Mouse (Mus musculus) MEL (cell line): ENCODE measurements around the gene Gtsf1l. TPM values are rescaled to one million over a fixed set of nuclear protein-coding genes. Genes with fewer than 3 reads are reported as not detected.

Source experiments
- DNase-seq: peaks from one replicate; pipeline ENCODE4 v3.0.0; 2011; ENCODE audit warnings: low read depth, low spot score
- H3K27ac ChIP-seq: 2 replicates; pipeline ENCODE4 v1.5.1; 2012; ENCODE audit warnings: low read depth, mild to moderate bottlenecking, control low read depth, low read length, moderate library complexity; ENCODE audit not compliant: control insufficient read depth
- H3K27me3 ChIP-seq, 2 experiments: fragments of 150-350 bp in 1 of 2; sonication (generic) in 1 of 2; 2 replicates each; pipeline ENCODE4 v1.6.1; 2012; ENCODE audit warnings: low read length in 2 of 2, mild to moderate bottlenecking in 2 of 2, improper control_type of control experiment in 1 of 2, moderate library complexity in 1 of 2; ENCODE audit not compliant: insufficient read depth in 2 of 2, control insufficient read depth in 1 of 2
- H3K36me3 ChIP-seq, 2 experiments: 2 replicates each; pipeline ENCODE4 v1.6.1; 2012 to 2014; ENCODE audit warnings: low read length in 2 of 2, improper control_type of control experiment in 1 of 2, inconsistent platforms in 1 of 2, mild to moderate bottlenecking in 1 of 2; ENCODE audit not compliant: insufficient read depth in 2 of 2, control insufficient read depth in 1 of 2
- H3K4me1 ChIP-seq, 2 experiments: fragments of 150-350 bp in 1 of 2; sonication (generic) in 1 of 2; 2 replicates each; pipeline ENCODE4 v1.6.1; 2012; ENCODE audit warnings: low read length in 2 of 2, improper control_type of control experiment in 1 of 2, mild to moderate bottlenecking in 1 of 2; ENCODE audit not compliant: insufficient read depth in 2 of 2, control insufficient read depth in 1 of 2
- H3K4me3 ChIP-seq, 2 experiments: fragments of 150-350 bp in 1 of 2; sonication (generic) in 1 of 2; 2 replicates each; pipeline ENCODE4 v1.5.1; 2012; ENCODE audit warnings: low read depth in 2 of 2, low read length in 2 of 2, mild to moderate bottlenecking in 2 of 2, moderate library complexity in 2 of 2, control low read depth in 1 of 2, improper control_type of control experiment in 1 of 2; ENCODE audit not compliant: control insufficient read depth in 1 of 2, insufficient read depth in 1 of 2
- H3K79me2 ChIP-seq: 2 replicates; pipeline ENCODE4 v1.6.1; 2012; ENCODE audit warnings: mild to moderate bottlenecking, low read length, moderate library complexity; ENCODE audit not compliant: control insufficient read depth, poor library complexity, insufficient read depth
- H3K9ac ChIP-seq: 2 replicates; pipeline ENCODE4 v1.6.1; 2012; ENCODE audit warnings: low read depth, mild to moderate bottlenecking, control low read depth, low read length, moderate library complexity; ENCODE audit not compliant: control insufficient read depth, poor library complexity, severe bottlenecking
- H3K9me3 ChIP-seq: fragments of 150-350 bp; sonication (generic); replicated peaks from 2 replicates; pipeline ENCODE4 v1.6.1; 2012; ENCODE audit warnings: mild to moderate bottlenecking, low read length, improper control_type of control experiment, moderate library complexity; ENCODE audit not compliant: insufficient read depth
- BHLHE40 ChIP-seq: IDR thresholded peaks from 2 replicates; pipeline ENCODE4 v1.6.1; 2012; ENCODE audit warnings: low read depth, mild to moderate bottlenecking, inconsistent platforms, low read length, improper control_type of control experiment, borderline replicate concordance
- CHD1 ChIP-seq: IDR thresholded peaks from 2 replicates; pipeline ENCODE4 v1.6.1; 2012; ENCODE audit warnings: low read depth, mild to moderate bottlenecking, inconsistent platforms, low read length, improper control_type of control experiment
- E2F4 ChIP-seq: IDR thresholded peaks from 2 replicates; pipeline ENCODE4 v1.6.1; 2011; ENCODE audit warnings: low read depth, low read length, improper control_type of control experiment, borderline replicate concordance
- ETS1 ChIP-seq: IDR thresholded peaks from 2 replicates; pipeline ENCODE4 v1.6.1; 2012; ENCODE audit warnings: low read depth, mild to moderate bottlenecking, inconsistent platforms, low read length, improper control_type of control experiment, moderate library complexity
- GABPA ChIP-seq: IDR thresholded peaks from 2 replicates; pipeline ENCODE4 v1.6.1; 2012; ENCODE audit warnings: low read depth, mild to moderate bottlenecking, inconsistent platforms, low read length, improper control_type of control experiment, moderate library complexity
- HCFC1 ChIP-seq: IDR thresholded peaks from 2 replicates; pipeline ENCODE4 v1.6.1; 2012; ENCODE audit warnings: low read depth, mild to moderate bottlenecking, inconsistent platforms, low read length, improper control_type of control experiment, moderate library complexity
- KAT2A ChIP-seq: conservative IDR thresholded peaks from 2 replicates; pipeline ENCODE4 v1.6.1; 2012; ENCODE audit warnings: low read depth, low read length, improper control_type of control experiment, inconsistent platforms
- MAFK ChIP-seq: IDR thresholded peaks from 2 replicates; pipeline ENCODE4 v1.6.1; 2011; ENCODE audit warnings: low read depth, mild to moderate bottlenecking, low read length, improper control_type of control experiment, borderline replicate concordance
- MAX ChIP-seq: IDR thresholded peaks from 2 replicates; pipeline ENCODE4 v1.6.1; 2011; ENCODE audit warnings: low read length, improper control_type of control experiment
- MAZ ChIP-seq: IDR thresholded peaks from 2 replicates; pipeline ENCODE4 v1.6.1; 2012; ENCODE audit warnings: low read depth, mild to moderate bottlenecking, inconsistent platforms, low read length, improper control_type of control experiment
- MEF2A ChIP-seq: IDR thresholded peaks from 2 replicates; pipeline ENCODE4 v1.6.1; 2014; ENCODE audit warnings: low read depth, mild to moderate bottlenecking, inconsistent platforms, low read length, improper control_type of control experiment; ENCODE audit not compliant: poor library complexity, insufficient replicate concordance, severe bottlenecking; ENCODE audit errors: extremely low read depth
- MYB ChIP-seq: IDR thresholded peaks from 2 replicates; pipeline ENCODE4 v1.6.1; 2011; ENCODE audit warnings: mild to moderate bottlenecking, low read depth, low read length, improper control_type of control experiment
- NELFE ChIP-seq: IDR thresholded peaks from 2 replicates; pipeline ENCODE4 v1.6.1; 2011; ENCODE audit warnings: low read depth, low read length, improper control_type of control experiment
- NRF1 ChIP-seq: IDR thresholded peaks from 2 replicates; pipeline ENCODE4 v1.6.1; 2014; ENCODE audit warnings: low read depth, mild to moderate bottlenecking, inconsistent platforms, low read length, improper control_type of control experiment, moderate library complexity; ENCODE audit not compliant: poor library complexity, insufficient read depth, severe bottlenecking
- POLR2AphosphoS2 ChIP-seq: IDR thresholded peaks from 2 replicates; pipeline ENCODE4 v1.6.1; 2011; ENCODE audit warnings: low read length, improper control_type of control experiment
- RCOR1 ChIP-seq: IDR thresholded peaks from 2 replicates; pipeline ENCODE4 v1.6.1; 2012; ENCODE audit warnings: low read depth, mild to moderate bottlenecking, inconsistent platforms, low read length, improper control_type of control experiment
- TAL1 ChIP-seq: IDR thresholded peaks from 2 replicates; pipeline ENCODE4 v1.6.1; 2012; ENCODE audit warnings: mild to moderate bottlenecking, inconsistent platforms, low read length, moderate library complexity, mixed read lengths
- UBTF ChIP-seq: IDR thresholded peaks from 2 replicates; pipeline ENCODE4 v1.6.1; 2012; ENCODE audit warnings: low read depth, mild to moderate bottlenecking, inconsistent platforms, low read length, improper control_type of control experiment, moderate library complexity, borderline replicate concordance; ENCODE audit not compliant: insufficient read depth
- ZC3H11A ChIP-seq: IDR thresholded peaks from 2 replicates; pipeline ENCODE4 v1.6.1; 2012; ENCODE audit warnings: low read depth, mild to moderate bottlenecking, inconsistent platforms, low read length, improper control_type of control experiment
- ZKSCAN1 ChIP-seq: IDR thresholded peaks from 2 replicates; pipeline ENCODE4 v1.6.1; 2012; ENCODE audit warnings: low read depth, mild to moderate bottlenecking, inconsistent platforms, low read length, improper control_type of control experiment, moderate library complexity
- ZMIZ1 ChIP-seq: IDR thresholded peaks from 2 replicates; pipeline ENCODE4 v1.6.1; 2012; ENCODE audit warnings: low read depth, mild to moderate bottlenecking, inconsistent platforms, low read length, improper control_type of control experiment, moderate library complexity
- ZNF384 ChIP-seq: IDR thresholded peaks from 2 replicates; pipeline ENCODE4 v1.6.1; 2012; ENCODE audit warnings: low read depth, mild to moderate bottlenecking, inconsistent platforms, low read length, improper control_type of control experiment
- polyA plus RNA-seq, 2 experiments: library from polyadenylated mRNA; stranded (reverse) in 1 of 2; unstranded in 1 of 2; fragments of >175 nt in 1 of 2; fragments of >200 nt in 1 of 2; gene quantifications; 2 replicates each; pipeline versions ENCODE4 v1.2.1 to v1.2.4; 2012; ENCODE audit warnings: low replicate concordance in 2 of 2, low read depth in 1 of 2; ENCODE audit not compliant: insufficient read length in 2 of 2, insufficient read depth in 1 of 2, missing spikeins in 1 of 2
- total RNA-seq: library from RNA; depleted of rRNA; stranded (reverse); fragments of 300-350 nt; gene quantifications from 2 replicates; pipeline ENCODE4 v1.2.3, GENCODE M21; 2012

Gene Gtsf1l
- total and polyA plus RNA-seq, 3 experiments, result not detected

- TF ChIP-seq ZNF384, result no peak
- no peak for TF ChIP-seq POLR2AphosphoS2
- no peak for TF ChIP-seq MEF2A
- TF ChIP-seq ETS1, result no peak
- TF ChIP-seq KAT2A, result no peak
- TF ChIP-seq TAL1, result no peak
- no peak for TF ChIP-seq MAZ
- TF ChIP-seq HCFC1, result no peak
- TF ChIP-seq ZMIZ1, result no peak
- no peak for TF ChIP-seq MAFK
- TF ChIP-seq MAX, result no peak
- H3K79me2 ChIP-seq, result no peaks in the 10 kb centered on the region
- H3K27me3 ChIP-seq, result no peaks in the 10 kb centered on the region
- H3K9ac ChIP-seq, result no peak overlapping the region
- DNase-seq, result no peak
- H3K9me3 ChIP-seq, result no peaks in the 10 kb centered on the region
- no peaks in the 10 kb centered on the region; a peak in 1 of 4 replicates for H3K36me3 ChIP-seq
- H3K4me1 ChIP-seq, result no peaks in the 10 kb centered on the region
- no peak overlapping the region for H3K27ac ChIP-seq
- no peak overlapping the region for H3K4me3 ChIP-seq
Measured at GRCm38 (mm10) chr2:163084519-163084918, 3.1 kb downstream of the Gtsf1l start.

- Histone ChIP-seq H3K4me1 (no peaks in the 10 kb centered on the region), H3K27ac (no peak overlapping the region), H3K9ac (no peak overlapping the region), H3K4me3 (no peak overlapping the region), H3K27me3 (no peaks in the 10 kb centered on the region), H3K79me2 (no peaks in the 10 kb centered on the region), H3K36me3 (no peaks in the 10 kb centered on the region; a peak in 1 of 4 replicates), H3K9me3 (no peaks in the 10 kb centered on the region)
- TF ChIP-seq CHD1 (no peak), BHLHE40 (no peak), NELFE (no peak), MAFK (no peak), MAZ (no peak), MYB (no peak), ZKSCAN1 (no peak), UBTF (no peak), GABPA (no peak), ETS1 (no peak), TAL1 (no peak), ZC3H11A (no peak), RCOR1 (no peak), E2F4 (no peak), POLR2AphosphoS2 (no peak), NRF1 (no peak), ZMIZ1 (no peak), ZNF384 (no peak)
- DNase-seq, result no peak
Measured at GRCm38 (mm10) chr2:163082591-163082990, 5.1 kb downstream of the Gtsf1l start.
